Mouse (Mus musculus): Measurements from ENCODE around the gene Gm49337. TPM values are rescaled to one million over a fixed set of nuclear protein-coding genes. Genes with fewer than 3 reads are reported as not detected.

The Gm49337 gene
- polyA plus RNA-seq, 1 experiment from 2014 or later, result not detected

DNA sequence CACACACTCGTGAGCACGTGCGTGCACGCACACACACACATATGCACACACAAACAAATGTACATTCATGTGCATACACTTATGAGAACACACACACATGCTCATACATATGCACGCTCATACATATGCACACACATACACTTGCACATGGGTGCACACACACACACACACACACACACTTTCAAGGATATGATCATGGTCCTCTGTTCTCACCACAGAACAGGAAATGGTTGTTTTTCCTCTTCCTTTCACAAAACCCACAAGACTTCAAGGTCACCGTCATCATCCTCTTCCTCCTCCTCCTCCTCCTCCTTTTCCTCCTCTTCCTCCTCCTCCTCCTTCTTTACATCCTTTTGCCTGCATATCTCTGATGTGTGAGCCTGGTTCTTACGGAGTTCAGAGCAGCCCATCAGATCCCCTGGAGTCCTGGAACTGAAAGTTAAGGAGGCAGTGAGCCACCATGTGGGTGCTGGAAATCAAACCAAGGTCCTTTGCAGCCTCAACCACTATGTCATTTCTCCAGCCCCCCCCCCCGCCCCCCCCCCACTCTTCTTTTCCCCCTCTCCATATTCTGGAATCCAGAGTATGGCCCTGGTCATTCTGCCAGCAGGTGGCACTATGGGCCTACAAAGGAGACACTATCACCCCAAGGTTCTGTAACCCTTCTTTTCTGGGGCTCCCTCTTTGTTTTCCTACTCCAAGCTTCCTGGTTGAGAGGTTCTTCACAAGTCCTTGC is 4.4 kb upstream of the Gm49337 start:
- no peak overlapping the region for H3K4me3 ChIP-seq (ENCODE audit: low read length)
- H3K4me2 ChIP-seq (ENCODE audit: low read depth, low read length), result no peak overlapping the region
- H3K9ac ChIP-seq (ENCODE audit: low read length), result no peak overlapping the region
- H3K9me3 ChIP-seq (replicated peaks; ENCODE audit: control insufficient read depth, low read length), result no peaks in the 10 kb centered on the region
- H3K27me3 ChIP-seq (ENCODE audit: control insufficient read depth, insufficient read depth, low read length), result no peaks in the 10 kb centered on the region
- H3K36me3 ChIP-seq (ENCODE audit: control insufficient read depth, insufficient read depth), result no peaks in the 10 kb centered on the region
- peaks cover 5% of the 10 kb centered on the region for H3K4me1 ChIP-seq (ENCODE audit: control insufficient read depth, insufficient read depth, low read length)
- no peak overlapping the region for H3K27ac ChIP-seq (ENCODE audit: low read length)
- WGBS, result 74% methylated on average over 7 of the region's 8 CpGs
- ATAC-seq (replicated peaks; ENCODE audit: extremely low read depth, insufficient read depth, low FRiP score), result 0 out of 2 replicates have a peak, but pooled peaks have one; percentile 42

- Histone ChIP-seq H3K4me1 (ENCODE audit: control insufficient read depth, insufficient read depth, low read length) (peaks cover 9% of the 10 kb centered on the region), H3K9me3 (replicated peaks; ENCODE audit: control insufficient read depth, low read length) (no peaks in the 10 kb centered on the region), H3K4me2 (ENCODE audit: low read depth, low read length) (no peak overlapping the region), H3K27me3 (ENCODE audit: control insufficient read depth, insufficient read depth, low read length) (no peaks in the 10 kb centered on the region), H3K36me3 (ENCODE audit: control insufficient read depth, insufficient read depth) (no peaks in the 10 kb centered on the region), H3K27ac (ENCODE audit: low read length) (no peak overlapping the region), H3K4me3 (ENCODE audit: low read length) (no peak overlapping the region), H3K9ac (ENCODE audit: low read length) (no peak overlapping the region)
- WGBS, result 61% methylated on average over 3 of the region's 3 CpGs
- ATAC-seq (replicated peaks; ENCODE audit: extremely low read depth, insufficient read depth, low FRiP score), result no peak
Observed at GRCm38 (mm10) chr4:116169353-116169672, 3.9 kb upstream of the Gm49337 start.

GRCm38 (mm10) chr4:116173752-116174151 is 568 bp downstream of the Gm49337 start:
- H3K9me3 ChIP-seq (replicated peaks; ENCODE audit: control insufficient read depth, low read length), result no peaks in the 10 kb centered on the region
- H3K4me2 ChIP-seq (ENCODE audit: low read depth, low read length), result no peak overlapping the region
- no peak overlapping the region for H3K27ac ChIP-seq (ENCODE audit: low read length)
- H3K27me3 ChIP-seq (ENCODE audit: control insufficient read depth, insufficient read depth, low read length), result no peaks in the 10 kb centered on the region
- ATAC-seq (replicated peaks; ENCODE audit: extremely low read depth, insufficient read depth, low FRiP score), result no peak
- no peaks in the 10 kb centered on the region for H3K36me3 ChIP-seq (ENCODE audit: control insufficient read depth, insufficient read depth)
- peaks cover 35% of the 10 kb centered on the region for H3K4me1 ChIP-seq (ENCODE audit: control insufficient read depth, insufficient read depth, low read length)
- H3K9ac ChIP-seq (ENCODE audit: low read length), result no peak overlapping the region
- H3K4me3 ChIP-seq (ENCODE audit: low read length), result no peak overlapping the region
- 91% methylated on average over 4 of the region's 4 CpGs for WGBS

GRCm38 (mm10) chr4:116174466-116175116 is 1.4 kb downstream of the Gm49337 start:
- Histone ChIP-seq H3K4me3 (ENCODE audit: low read length) (no peak overlapping the region), H3K36me3 (ENCODE audit: control insufficient read depth, insufficient read depth) (no peaks in the 10 kb centered on the region), H3K27ac (ENCODE audit: low read length) (peak overlapping the region; percentile 86), H3K9ac (ENCODE audit: low read length) (peak overlapping the region; percentile 31), H3K9me3 (replicated peaks; ENCODE audit: control insufficient read depth, low read length) (no peaks in the 10 kb centered on the region), H3K4me1 (ENCODE audit: control insufficient read depth, insufficient read depth, low read length) (peaks cover 35% of the 10 kb centered on the region), H3K4me2 (ENCODE audit: low read depth, low read length) (no peak overlapping the region), H3K27me3 (ENCODE audit: control insufficient read depth, insufficient read depth, low read length) (no peaks in the 10 kb centered on the region)
- 0 out of 2 replicates have a peak, but pooled peaks have one; percentile 16 for ATAC-seq (replicated peaks; ENCODE audit: extremely low read depth, insufficient read depth, low FRiP score)
- WGBS, result 18% methylated on average over 6 of the region's 6 CpGs

DNA sequence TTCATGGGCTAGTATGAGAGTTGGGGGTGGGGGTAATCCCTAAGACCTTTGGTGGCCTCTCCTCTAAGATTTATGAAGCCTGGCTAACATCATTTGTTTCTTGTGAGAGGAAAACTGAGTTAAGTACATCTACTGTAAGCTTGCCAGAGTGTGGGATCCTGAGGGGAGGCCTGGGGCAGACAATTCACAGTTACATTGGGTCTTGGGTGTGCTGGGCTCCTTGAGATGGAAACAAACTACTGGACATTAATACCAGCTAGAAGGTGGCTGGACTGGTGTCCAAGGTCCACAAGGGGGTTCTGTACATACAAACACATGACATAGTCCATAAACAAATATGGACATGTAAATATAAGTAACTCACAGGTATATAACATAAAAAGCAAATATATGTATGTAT is 2.0 kb downstream of the Gm49337 start:
- ATAC-seq (replicated peaks; ENCODE audit: extremely low read depth, insufficient read depth, low FRiP score), result no peak
- Histone ChIP-seq H3K27ac (ENCODE audit: low read length) (peak overlapping the region; percentile 86), H3K9ac (ENCODE audit: low read length) (peak overlapping the region; percentile 27; the same call in 1 of the 2 replicates), H3K36me3 (ENCODE audit: control insufficient read depth, insufficient read depth) (no peaks in the 10 kb centered on the region), H3K4me2 (ENCODE audit: low read depth, low read length) (no peak overlapping the region), H3K4me1 (ENCODE audit: control insufficient read depth, insufficient read depth, low read length) (peaks cover 35% of the 10 kb centered on the region), H3K9me3 (replicated peaks; ENCODE audit: control insufficient read depth, low read length) (no peaks in the 10 kb centered on the region), H3K27me3 (ENCODE audit: control insufficient read depth, insufficient read depth, low read length) (no peaks in the 10 kb centered on the region), H3K4me3 (ENCODE audit: low read length) (no peak overlapping the region)

GRCm38 (mm10) chr4:116175711-116176542 is 2.7 kb downstream of the Gm49337 start:
- H3K9me3 ChIP-seq (replicated peaks; ENCODE audit: control insufficient read depth, low read length), result no peaks in the 10 kb centered on the region
- peak overlapping the region; percentile 86 for H3K27ac ChIP-seq (ENCODE audit: low read length)
- H3K36me3 ChIP-seq (ENCODE audit: control insufficient read depth, insufficient read depth), result no peaks in the 10 kb centered on the region
- peak overlapping the region; percentile 57 for H3K4me2 ChIP-seq (ENCODE audit: low read depth, low read length)
- WGBS, result 35% methylated on average over 7 of the region's 7 CpGs
- no peaks in the 10 kb centered on the region for H3K27me3 ChIP-seq (ENCODE audit: control insufficient read depth, insufficient read depth, low read length)
- H3K9ac ChIP-seq (ENCODE audit: low read length), result peak overlapping the region; percentile 30
- ATAC-seq (replicated peaks; ENCODE audit: extremely low read depth, insufficient read depth, low FRiP score), result peak; percentile 37; the same call in 1 of the 2 replicates
- H3K4me1 ChIP-seq (ENCODE audit: control insufficient read depth, insufficient read depth, low read length), result peaks cover 35% of the 10 kb centered on the region
- no peak overlapping the region for H3K4me3 ChIP-seq (ENCODE audit: low read length)

DNA sequence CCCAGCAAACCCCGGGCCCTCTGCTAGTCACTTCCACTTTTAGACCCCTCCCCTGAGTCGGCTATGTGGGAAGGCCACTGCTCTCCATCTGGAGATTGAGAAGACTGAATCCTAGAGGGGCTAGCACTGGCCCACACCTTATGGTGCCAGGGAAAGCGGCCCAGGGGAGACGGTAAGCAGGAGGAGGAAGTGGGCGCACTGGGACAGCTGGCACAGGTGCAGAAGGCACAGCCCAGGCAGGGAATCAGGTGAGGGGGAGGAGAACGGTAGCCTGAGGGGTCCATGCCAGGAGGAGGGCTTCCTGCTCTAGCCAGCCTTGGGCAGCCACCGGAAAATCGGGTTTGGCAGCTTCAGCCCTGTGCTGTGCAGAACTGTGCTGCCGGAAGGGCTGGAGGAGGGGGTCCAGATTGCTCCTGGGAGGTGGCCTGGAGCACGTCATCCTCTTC is 3.4 kb downstream of the Gm49337 start:
- Histone ChIP-seq H3K36me3 (ENCODE audit: control insufficient read depth, insufficient read depth) (no peaks in the 10 kb centered on the region), H3K27ac (ENCODE audit: low read length) (peak overlapping the region; percentile 86), H3K9ac (ENCODE audit: low read length) (peak overlapping the region; percentile 65), H3K4me3 (ENCODE audit: low read length) (peak overlapping the region; percentile 21), H3K9me3 (replicated peaks; ENCODE audit: control insufficient read depth, low read length) (no peaks in the 10 kb centered on the region), H3K4me1 (ENCODE audit: control insufficient read depth, insufficient read depth, low read length) (peaks cover 35% of the 10 kb centered on the region), H3K4me2 (ENCODE audit: low read depth, low read length) (peak overlapping the region; percentile 57), H3K27me3 (ENCODE audit: control insufficient read depth, insufficient read depth, low read length) (no peaks in the 10 kb centered on the region)
- WGBS, result 18% methylated on average over 10 of the region's 10 CpGs
- ATAC-seq (replicated peaks; ENCODE audit: extremely low read depth, insufficient read depth, low FRiP score), result peak; percentile 61

- H3K4me2 ChIP-seq (ENCODE audit: low read depth, low read length), result peak overlapping the region; percentile 57
- H3K4me1 ChIP-seq (ENCODE audit: control insufficient read depth, insufficient read depth, low read length), result peaks cover 35% of the 10 kb centered on the region
- peak; percentile 40 for ATAC-seq (replicated peaks; ENCODE audit: extremely low read depth, insufficient read depth, low FRiP score)
- H3K36me3 ChIP-seq (ENCODE audit: control insufficient read depth, insufficient read depth), result no peaks in the 10 kb centered on the region
- H3K27me3 ChIP-seq (ENCODE audit: control insufficient read depth, insufficient read depth, low read length), result no peaks in the 10 kb centered on the region
- peak overlapping the region; percentile 65 for H3K9ac ChIP-seq (ENCODE audit: low read length)
- H3K9me3 ChIP-seq (replicated peaks; ENCODE audit: control insufficient read depth, low read length), result no peaks in the 10 kb centered on the region
- H3K4me3 ChIP-seq (ENCODE audit: low read length), result peak overlapping the region; percentile 21
- 42% methylated on average over 5 of the region's 5 CpGs for WGBS
- H3K27ac ChIP-seq (ENCODE audit: low read length), result peak overlapping the region; percentile 86
Observed at GRCm38 (mm10) chr4:116177140-116177539, 4.0 kb downstream of the Gm49337 start.
